Mouse (Mus musculus) gastrocnemius, postnatal 10 days (tissue): ENCODE measurements around the gene Zfp426. TPM values are rescaled to one million over a fixed set of nuclear protein-coding genes. Genes with fewer than 3 reads are reported as not detected.

Experiments used
- DNase-seq: peaks from one replicate; pipeline ENCODE4 v3.0.0; 2021; ENCODE audit warnings: mixed read lengths
- total RNA-seq, 2 experiments: library from RNA; stranded (reverse); gene quantifications; 2 replicates each; pipeline ENCODE4 v1.2.3; 2021

Zfp426 gene
- total RNA-seq, 2 experiments from 2014 or later = 9.8 to 12.5 TPM

DNA sequence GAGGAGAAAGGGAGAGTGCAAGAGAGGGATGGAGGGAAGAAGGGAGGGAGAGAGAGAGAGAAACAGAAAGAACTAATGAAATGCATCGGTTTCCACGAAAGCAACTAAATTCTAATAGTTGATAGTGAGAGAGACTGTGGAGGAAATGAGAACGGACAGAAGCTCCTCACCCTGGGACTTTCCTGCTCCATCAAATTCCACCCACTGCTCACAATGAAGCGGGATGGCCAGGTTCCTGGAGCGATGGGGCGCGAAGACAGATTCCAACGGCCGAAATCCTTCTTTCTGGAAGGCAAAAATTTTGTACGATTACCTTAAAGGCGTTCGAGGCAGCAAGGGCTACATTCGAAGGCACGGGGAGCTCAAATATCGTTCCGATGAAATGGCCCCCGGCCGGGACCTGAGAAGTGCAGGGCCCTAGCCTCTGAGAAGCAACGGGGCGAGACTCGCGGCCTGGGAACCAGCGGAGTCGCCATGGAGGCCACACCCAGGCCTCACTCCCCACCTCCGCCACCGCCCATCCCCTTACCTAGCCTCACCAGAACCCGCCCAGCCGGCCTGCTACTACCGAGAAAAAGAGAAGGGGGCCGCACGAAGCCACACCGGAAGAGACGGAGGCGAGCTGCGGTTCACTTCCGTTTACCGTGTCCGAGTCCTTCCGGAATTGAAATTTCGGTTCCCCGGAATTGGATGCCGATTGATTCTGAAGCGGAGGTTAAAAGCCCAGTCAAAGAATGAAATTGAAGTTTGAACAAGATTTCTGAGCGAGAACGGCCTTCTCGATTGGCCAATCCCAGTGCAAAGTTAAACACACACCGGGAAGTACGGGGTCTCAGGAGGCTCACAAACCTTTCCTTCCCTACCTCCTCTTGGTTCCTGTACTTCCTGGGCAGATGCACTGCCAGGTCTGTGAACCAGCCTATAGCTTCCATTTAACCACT is 32.9 kb downstream of the Zfp426 start, which contains the start of gene Zfp26:
Zfp26 (minus strand) TSS at position 786 of the 941 bp plus-strand sequence.
- peak; percentile 65 for DNase-seq

DNA sequence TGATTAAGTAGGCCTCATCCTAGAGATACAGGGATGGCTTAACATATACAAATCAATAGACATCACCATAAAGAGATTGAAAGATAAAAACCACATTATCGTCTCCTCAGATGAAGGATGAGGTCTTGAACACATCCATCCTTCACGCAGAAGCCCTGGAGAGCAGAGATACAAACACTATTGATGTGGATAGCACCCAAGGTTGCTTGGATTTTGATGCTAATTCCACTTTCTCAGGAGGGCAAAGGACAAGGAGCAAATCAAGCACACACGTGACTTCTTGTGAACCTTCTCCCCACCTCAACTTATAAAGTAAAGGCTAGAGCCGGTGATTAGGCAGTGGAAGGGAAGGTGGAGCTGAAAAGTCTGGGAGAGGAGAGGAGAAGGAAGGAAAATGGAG is 38.9 kb downstream of the Zfp426 start:
- no peak for DNase-seq

DNA sequence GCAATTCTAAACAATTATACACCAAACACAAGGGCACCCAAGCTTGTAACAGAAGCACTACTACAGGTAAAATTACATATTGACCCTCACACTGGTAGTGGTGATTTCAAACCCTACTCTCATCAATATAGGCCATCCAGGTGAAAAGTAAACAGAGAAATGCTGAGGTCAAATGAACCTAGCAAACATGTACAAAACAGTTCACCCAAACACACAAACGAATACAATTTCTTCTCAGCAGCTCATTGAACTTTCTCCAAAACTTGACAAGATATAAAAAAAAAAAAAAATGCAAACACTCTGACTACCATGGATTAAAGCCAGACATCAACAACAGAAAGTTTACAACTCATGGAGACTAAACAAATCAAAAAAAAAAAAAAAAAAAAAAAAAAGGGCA is 41.1 kb downstream of the Zfp426 start:
- no peak for DNase-seq

DNA sequence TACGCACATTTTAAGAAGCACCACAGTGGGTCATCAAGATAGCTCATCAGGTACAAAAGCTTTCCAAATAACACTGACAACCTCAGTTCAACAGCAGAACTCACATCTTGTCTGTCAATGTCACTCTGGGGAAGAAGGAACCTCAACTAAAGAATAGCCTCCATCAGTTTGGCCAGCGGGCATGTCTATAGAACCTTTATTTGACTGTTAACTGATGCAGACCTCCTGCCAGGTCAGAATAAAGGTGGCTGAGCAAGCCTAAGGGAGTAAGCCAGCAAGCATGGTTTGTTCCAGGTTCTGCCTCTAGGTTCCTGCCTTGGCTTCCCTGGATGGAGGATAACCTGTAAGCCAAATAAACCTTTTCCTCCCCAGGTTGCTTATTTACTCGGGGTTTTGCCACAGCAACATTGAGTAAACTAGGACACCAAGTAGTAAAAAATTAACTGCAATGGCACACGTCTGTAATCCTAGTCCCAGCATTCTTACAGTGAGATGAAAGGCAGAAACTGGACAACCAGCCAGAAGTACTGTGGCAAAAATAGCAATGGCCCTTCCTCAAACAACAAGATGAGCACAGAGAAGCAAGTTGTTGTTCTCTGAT is 49.3 kb downstream of the Zfp426 start:
- no peak for DNase-seq

DNA sequence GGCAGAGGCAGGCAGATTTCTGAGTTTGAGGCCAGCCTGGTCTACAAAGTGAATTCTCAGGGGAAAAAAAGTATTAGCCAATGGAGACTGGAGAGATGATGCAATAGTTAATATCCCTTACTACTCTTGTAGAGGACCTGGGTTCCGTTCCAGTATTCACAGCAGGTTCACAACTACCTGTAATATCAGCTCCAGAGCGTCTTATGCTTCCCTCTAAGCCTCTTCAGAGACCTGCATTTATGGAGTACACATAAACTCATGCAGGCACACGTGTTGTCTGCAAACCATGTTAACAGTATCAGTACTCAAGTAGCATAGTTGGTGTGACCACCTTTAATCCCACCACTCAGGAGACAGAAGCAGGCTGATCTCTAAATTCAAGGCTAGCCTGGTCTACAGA is 62.5 kb downstream of the Zfp426 start:
- no peak for DNase-seq

Other genes starting within 250 kb of the Zfp426 start
- not detected for gene Olfr39, start 210.4 kb downstream of the Zfp426 start, total RNA-seq
- gene Olfr873, start 194.2 kb downstream of the Zfp426 start, total RNA-seq = not detected
- not detected for gene Olfr18, start 156.7 kb downstream of the Zfp426 start, total RNA-seq
- gene Zfp560, start 107.6 kb downstream of the Zfp426 start, total RNA-seq = 10 to 100 TPM; 10.2 to 10.6 TPM
- gene Zfp26, start 32.6 kb downstream of the Zfp426 start, total RNA-seq = 10 to 100 TPM; 12.0 to 14.7 TPM
- gene Zfp266, start 28.7 kb upstream of the Zfp426 start, total RNA-seq = 10 to 100 TPM; 31.4 to 39.3 TPM
- gene Zfp846, start 88.5 kb upstream of the Zfp426 start, total RNA-seq = 1 to 10 TPM; 5.2 to 6.0 TPM
- gene Ubl5, start 150.1 kb upstream of the Zfp426 start, total RNA-seq = 100 to 1,000 TPM; 197 to 204 TPM
- gene Fbxl12, start 152.0 kb upstream of the Zfp426 start, total RNA-seq = 10 to 100 TPM in 1 of 2 experiments, 1 to 10 TPM in 1; 8.1 to 12.0 TPM
- gene Pin1, start 159.3 kb upstream of the Zfp426 start, total RNA-seq = 10 to 100 TPM; 15.7 to 17.2 TPM